Mouse (Mus musculus) spleen, postnatal 36 days (tissue): Measurements from ENCODE around the gene Pfn1.

Experiments
- DNase-seq, 2 experiments: peaks; one replicate each; pipeline ENCODE4 v3.0.0; 2022; ENCODE audit warnings: low spot score in 2 of 2, mixed read lengths in 1 of 2

Pfn1 gene

GRCm38 (mm10) chr11:70638293-70638692 lies 16.2 kb downstream of the Pfn1 start:
- no peak for DNase-seq

GRCm38 (mm10) chr11:70637764-70638163 lies 16.7 kb downstream of the Pfn1 start:
- DNase-seq: no peak

GRCm38 (mm10) chr11:70635601-70636000 lies 18.8 kb downstream of the Pfn1 start:
- DNase-seq: no peak

- no peak for DNase-seq
Measured at GRCm38 (mm10) chr11:70630129-70630528, 24.3 kb downstream of the Pfn1 start.

GRCm38 (mm10) chr11:70629557-70629956 lies 24.9 kb downstream of the Pfn1 start:
- peak; percentile 33 to 52 for DNase-seq

- no peak for DNase-seq
Measured at GRCm38 (mm10) chr11:70628431-70628830, 26.0 kb downstream of the Pfn1 start.

GRCm38 (mm10) chr11:70626877-70627276 lies 27.6 kb downstream of the Pfn1 start:
- DNase-seq: no peak

- DNase-seq: peak in 1 of 2 experiments; percentile 38
Measured at GRCm38 (mm10) chr11:70625473-70625872, 29.0 kb downstream of the Pfn1 start.

- no peak for DNase-seq
Measured at GRCm38 (mm10) chr11:70623053-70623742, 31.2 kb downstream of the Pfn1 start.

GRCm38 (mm10) chr11:70621972-70622814 lies 32.3 kb downstream of the Pfn1 start:
- DNase-seq: no peak

GRCm38 (mm10) chr11:70619101-70619500 lies 35.3 kb downstream of the Pfn1 start, which contains the start of gene Chrne:
Gene Chrne (minus strand): TSS chr11:70619216.
- no peak for DNase-seq

- no peak for DNase-seq
Measured at GRCm38 (mm10) chr11:70615516-70616093, 38.8 kb downstream of the Pfn1 start, which contains the start of gene 4930544D05Rik. Gene 4930544D05Rik (plus strand): TSS chr11:70615848.

GRCm38 (mm10) chr11:70615074-70615473 lies 39.4 kb downstream of the Pfn1 start:
- DNase-seq: peak; percentile 83 to 84

GRCm38 (mm10) chr11:70612505-70612904 lies 41.9 kb downstream of the Pfn1 start:
- no peak for DNase-seq

- no peak for DNase-seq
Measured at GRCm38 (mm10) chr11:70610752-70611151, 43.7 kb downstream of the Pfn1 start.

- DNase-seq: no peak
Measured at GRCm38 (mm10) chr11:70608381-70609066, 45.9 kb downstream of the Pfn1 start.

GRCm38 (mm10) chr11:70607611-70608010 lies 46.8 kb downstream of the Pfn1 start:
- no peak for DNase-seq

GRCm38 (mm10) chr11:70606717-70607116 lies 47.7 kb downstream of the Pfn1 start:
- DNase-seq: no peak

GRCm38 (mm10) chr11:70605024-70605566 lies 49.3 kb downstream of the Pfn1 start:
- DNase-seq: peak; percentile 60 to 63
